27 mouse cellular contexts compared by ENCODE assay signal in genomic region chr19:29909166-29909565, GRCm38 (mm10). TPM values are rescaled to one million over a fixed set of nuclear protein-coding genes. Genes with fewer than 3 reads are reported as not detected.
DNase-seq lines count a peak whose midpoint lies in the region; ATAC-seq lines count a peak whose summit lies in the region.
"Had no signal": no experiment of that assay in that cellular context is flagged by ENCODE, and none has a peak within 500 bp of the region (broad histone marks: within the 10 kb centered on the region; RNA-seq: fewer than 3 reads in every experiment).

No protein-coding gene starts in this region.

- intact Hi-C loops in heart, postnatal 14 days (cut with DNase I) = no loop called here

- H3K27ac ChIP-seq in embryonic facial prominence, embryonic 15.5 days (replicated peaks) = 0 out of 2 replicates have a peak overlapping the region, but pooled peaks have one; percentile 69
- H3K27ac ChIP-seq: forebrain, embryonic 10.5 days; forebrain, embryonic 12.5 days had no signal

- no peak for ATAC-seq in embryonic facial prominence, embryonic 15.5 days (ENCODE audit: insufficient number of reproducible peaks, low FRiP score, low TSS enrichment, low read depth)
- ATAC-seq: CD4-positive, CD25-positive, alpha-beta regulatory T cell, adult 4 months; forebrain, embryonic 14.5 days; forebrain, embryonic 16.5 days had no signal

- H3K36me3 ChIP-seq in embryonic facial prominence, embryonic 15.5 days = no peaks in the 10 kb centered on the region
- H3K36me3 ChIP-seq: embryonic facial prominence, embryonic 13.5 days; forebrain, embryonic 10.5 days; forebrain, embryonic 12.5 days; G1E had no signal

- 39% methylated on average over 1 of the region's 1 CpGs for WGBS in embryonic facial prominence, embryonic 15.5 days

- H3K4me2 ChIP-seq in embryonic facial prominence, embryonic 15.5 days (replicated peaks) = no peak overlapping the region
- H3K4me2 ChIP-seq: embryonic facial prominence, embryonic 13.5 days; forebrain, embryonic 12.5 days had no signal

- H3K9ac ChIP-seq in embryonic facial prominence, embryonic 15.5 days = no peak overlapping the region
- H3K9ac ChIP-seq: embryonic facial prominence, embryonic 13.5 days; forebrain, embryonic 12.5 days had no signal

- H3K4me3 ChIP-seq in embryonic facial prominence, embryonic 15.5 days (replicated peaks) = no peak overlapping the region
- H3K4me3 ChIP-seq: embryonic facial prominence, embryonic 13.5 days; erythroblast, embryonic 14.5 days; forebrain, embryonic 10.5 days; forebrain, embryonic 12.5 days had no signal

- H3K4me1 ChIP-seq in embryonic facial prominence, embryonic 15.5 days = no peaks in the 10 kb centered on the region
- H3K4me1 ChIP-seq: forebrain, embryonic 10.5 days; forebrain, embryonic 12.5 days had no signal

- H3K9me3 ChIP-seq in embryonic facial prominence, embryonic 15.5 days (replicated peaks) = no peaks in the 10 kb centered on the region
- H3K9me3 ChIP-seq: embryonic facial prominence, embryonic 13.5 days; forebrain, embryonic 10.5 days; forebrain, embryonic 12.5 days; G1E had no signal

- peak; percentile 31 for DNase-seq in heart, adult 11 months
- DNase-seq in heart, postnatal 14 days = no peak
- peak; percentile 60 for DNase-seq in NIH3T3 (ENCODE audit: low read depth)
- DNase-seq in adrenal gland, adult 18-20 months (ENCODE audit: low spot score in 2 of 2) = no peak
- DNase-seq in c-Kit-positive CD71-positive TER-119-positive erythroid progenitor cells, embryonic 14.5 days (ENCODE audit: low spot score) = no peak
- DNase-seq in testis, postnatal 10 days (ENCODE audit: low spot score) = no peak
- DNase-seq: adrenal gland, adult 8-10 months; adrenal gland, postnatal 25 days; B cell, adult 2 months; cerebellum, adult 11 months; cerebellum, adult 18-20 months; cerebellum, adult 8-10 months; cerebellum, adult 9-11 months; cerebellum, postnatal 14 days; cerebellum, postnatal 36 days; embryo, embryonic 11 days had no signal

- H3K27me3 ChIP-seq in embryonic facial prominence, embryonic 15.5 days = no peaks in the 10 kb centered on the region
- H3K27me3 ChIP-seq: CH12.LX; embryonic facial prominence, embryonic 13.5 days; forebrain, embryonic 12.5 days had no signal

RNA-seq across cellular contexts. Expression of gene Il33, which starts 15.7 kb away (rescaled TPM):
- total RNA-seq in heart, postnatal 14 days (2021) = 1 to 10 TPM; 4.1 to 6.5 TPM
- 11.0 and 18.6 TPM in 2 replicates for polyA plus RNA-seq in embryonic facial prominence, embryonic 15.5 days (2015; fragmentation: Nextera tagmentation; extraction: Ambion mirVana)
- total RNA-seq in adrenal gland, adult 18-20 months (2021) = 10 to 100 TPM; 15.4 to 15.5 TPM
- total RNA-seq: common myeloid progenitor, adult 5-6 weeks had no signal
- polyA plus RNA-seq: CD4-positive, CD25-positive, alpha-beta regulatory T cell, adult 4 months; erythroblast, embryonic 14.5 days had no signal

Comparison
In these comparisons a context has a peak if more than half of its experiments do, and no peak if none do; other contexts are left out.
1. DNase-seq: peak in heart, adult 11 months (single experiment) and NIH3T3 (single experiment); none in heart, postnatal 14 days (0 of 2), adrenal gland, adult 18-20 months (0 of 2), c-Kit-positive CD71-positive TER-119-positive erythroid progenitor cells, embryonic 14.5 days (single experiment) and testis, postnatal 10 days (single experiment).